Mouse (Mus musculus) gastrocnemius, postnatal 10 days (tissue): ENCODE data around the gene Farsb. TPM values are rescaled to one million over a fixed set of nuclear protein-coding genes. Genes with fewer than 3 reads are reported as not detected.

Source experiments
- DNase-seq: peaks from one replicate; pipeline ENCODE4 v3.0.0; 2021; ENCODE audit warnings: mixed read lengths
- total RNA-seq, 2 experiments: library from RNA; stranded (reverse); gene quantifications; 2 replicates each; pipeline ENCODE4 v1.2.3; 2021

Gene Farsb
- total RNA-seq, 2 experiments from 2014 or later: 46.4 to 48.3 TPM

GRCm38 (mm10) chr1:78484361-78484760 is 4.3 kb downstream of the Farsb start:
- DNase-seq: no peak

GRCm38 (mm10) chr1:78483430-78483829 is 5.3 kb downstream of the Farsb start:
- DNase-seq: no peak

GRCm38 (mm10) chr1:78472441-78472840 is 16.3 kb downstream of the Farsb start:
- DNase-seq: no peak

GRCm38 (mm10) chr1:78454659-78455058 is 34.0 kb downstream of the Farsb start:
- peak; percentile 10 for DNase-seq

GRCm38 (mm10) chr1:78453886-78454285 is 34.8 kb downstream of the Farsb start:
- no peak for DNase-seq

- DNase-seq: no peak
These were observed 36.2 kb downstream of the Farsb start for GRCm38 (mm10) chr1:78452544-78452943.

- no peak for DNase-seq
These were observed 37.4 kb downstream of the Farsb start for GRCm38 (mm10) chr1:78451070-78451854.

- DNase-seq: no peak
These were observed 40.6 kb downstream of the Farsb start for GRCm38 (mm10) chr1:78448091-78448490.

- DNase-seq: no peak
These were observed 42.0 kb downstream of the Farsb start for GRCm38 (mm10) chr1:78446742-78447141.

- DNase-seq: no peak
These were observed 42.5 kb downstream of the Farsb start for GRCm38 (mm10) chr1:78446232-78446631.

- no peak for DNase-seq
These were observed 45.6 kb downstream of the Farsb start for GRCm38 (mm10) chr1:78443056-78443455.

GRCm38 (mm10) chr1:78440716-78441115 is 48.0 kb downstream of the Farsb start:
- no peak for DNase-seq

- no peak for DNase-seq
These were observed 51.5 kb downstream of the Farsb start for GRCm38 (mm10) chr1:78437150-78437549.

- DNase-seq: no peak
These were observed 52.3 kb downstream of the Farsb start for GRCm38 (mm10) chr1:78436445-78436844.

- no peak for DNase-seq
These were observed 52.7 kb downstream of the Farsb start for GRCm38 (mm10) chr1:78435967-78436366.

GRCm38 (mm10) chr1:78433472-78433871 is 55.2 kb downstream of the Farsb start:
- DNase-seq: no peak

- DNase-seq: no peak
These were observed 59.8 kb downstream of the Farsb start for GRCm38 (mm10) chr1:78428851-78429250.

GRCm38 (mm10) chr1:78426841-78427240 is 61.9 kb downstream of the Farsb start:
- no peak for DNase-seq

GRCm38 (mm10) chr1:78425793-78426700 is 62.6 kb downstream of the Farsb start:
- no peak for DNase-seq

GRCm38 (mm10) chr1:78425309-78425708 is 63.4 kb downstream of the Farsb start:
- no peak for DNase-seq

GRCm38 (mm10) chr1:78424848-78425247 is 63.8 kb downstream of the Farsb start:
- no peak for DNase-seq

GRCm38 (mm10) chr1:78422576-78422975 is 66.1 kb downstream of the Farsb start:
- no peak for DNase-seq

GRCm38 (mm10) chr1:78421749-78422148 is 66.9 kb downstream of the Farsb start:
- no peak for DNase-seq
